Mouse (Mus musculus): ENCODE measurements around the gene Rec114. TPM values are rescaled to one million over a fixed set of nuclear protein-coding genes. Genes with fewer than 3 reads are reported as not detected.
A peak's percentile ranks its signal among the peaks of the same experiment; 100 is the strongest.

Gene Rec114
- total RNA-seq (2021), result not detected
- long read RNA-seq, experiment 1, partial matches to known transcripts, result 0 of 2 reads
- long read RNA-seq, experiment 1, other reads (novel, unspliced or antisense), result 2 of 2 reads
- long read RNA-seq, experiment 2, partial matches to known transcripts, result 0 of 1 reads
- long read RNA-seq, experiment 2, other reads (novel, unspliced or antisense), result 1 of 1 reads

- intact Hi-C loops (cut with DNase I), result no loop called here
- DNase-seq (ENCODE audit: low spot score in 2 of 2), result no peak
These were observed at the start of gene Rec114 for GRCm38 (mm10) chr9:58743702-58744248. TSS of gene Rec114 (minus strand) at chr9:58743964.

GRCm38 (mm10) chr9:58789476-58789875 is 45.7 kb upstream of the Rec114 start:
- no peak for DNase-seq (ENCODE audit: low spot score in 2 of 2)
- intact Hi-C loops (cut with DNase I), result no loop called here

GRCm38 (mm10) chr9:58775363-58775762 is 31.6 kb upstream of the Rec114 start:
- DNase-seq (ENCODE audit: low spot score in 2 of 2), result no peak
- intact Hi-C loops (cut with DNase I), result no loop called here

GRCm38 (mm10) chr9:58774761-58775160 is 31.0 kb upstream of the Rec114 start:
- intact Hi-C loops (cut with DNase I), result no loop called here

GRCm38 (mm10) chr9:58769943-58770342 is 26.2 kb upstream of the Rec114 start:
- intact Hi-C loops (cut with DNase I), result no loop called here

More at GRCm38 (mm10) chr9:58774761-58775160, 31.0 kb upstream of the Rec114 start:
- DNase-seq (ENCODE audit: low spot score in 2 of 2), result no peak

GRCm38 (mm10) chr9:58766959-58767955 is 23.5 kb upstream of the Rec114 start:
- no peak for DNase-seq (ENCODE audit: low spot score in 2 of 2)
- intact Hi-C loops (cut with DNase I), result no loop called here

More at GRCm38 (mm10) chr9:58769943-58770342, 26.2 kb upstream of the Rec114 start:
- DNase-seq (ENCODE audit: low spot score in 2 of 2), result no peak

- no peak for DNase-seq (ENCODE audit: low spot score in 2 of 2)
- intact Hi-C loops (cut with DNase I), result no loop called here
These were observed 20.6 kb upstream of the Rec114 start for GRCm38 (mm10) chr9:58764354-58764753.

- DNase-seq (ENCODE audit: low spot score in 2 of 2), result no peak
- intact Hi-C loops (cut with DNase I), result no loop called here
These were observed 19.4 kb upstream of the Rec114 start for GRCm38 (mm10) chr9:58763114-58763513.

- intact Hi-C loops (cut with DNase I), result no loop called here
- DNase-seq (ENCODE audit: low spot score in 2 of 2), result no peak
These were observed 18.3 kb upstream of the Rec114 start for GRCm38 (mm10) chr9:58762086-58762485.

- intact Hi-C loops (cut with DNase I), result no loop called here
- peak; percentile 9 to 26 for DNase-seq (ENCODE audit: low spot score in 2 of 2)
These were observed 15.0 kb upstream of the Rec114 start for GRCm38 (mm10) chr9:58758754-58759153.

- DNase-seq (ENCODE audit: low spot score in 2 of 2), result no peak
These were observed 12.8 kb upstream of the Rec114 start for GRCm38 (mm10) chr9:58756371-58757132.

GRCm38 (mm10) chr9:58753606-58754005 is 9.8 kb upstream of the Rec114 start:
- DNase-seq (ENCODE audit: low spot score in 2 of 2), result no peak
- intact Hi-C loops (cut with DNase I), result no loop called here

More at GRCm38 (mm10) chr9:58756371-58757132, 12.8 kb upstream of the Rec114 start:
- intact Hi-C loops (cut with DNase I), result no loop called here

GRCm38 (mm10) chr9:58748142-58748541 is 4.4 kb upstream of the Rec114 start:
- DNase-seq (ENCODE audit: low spot score in 2 of 2), result no peak
- intact Hi-C loops (cut with DNase I), result no loop called here

GRCm38 (mm10) chr9:58747328-58747755 is 3.6 kb upstream of the Rec114 start:
- DNase-seq (ENCODE audit: low spot score in 2 of 2), result peak in 1 of 2 experiments; percentile 11
- intact Hi-C loops (cut with DNase I), result no loop called here

GRCm38 (mm10) chr9:58742692-58743091 is 1.1 kb downstream of the Rec114 start:
- no peak for DNase-seq (ENCODE audit: low spot score in 2 of 2)
- intact Hi-C loops (cut with DNase I), result no loop called here

GRCm38 (mm10) chr9:58741369-58741768 is 2.4 kb downstream of the Rec114 start:
- no peak for DNase-seq (ENCODE audit: low spot score in 2 of 2)
- intact Hi-C loops (cut with DNase I), result no loop called here

- intact Hi-C loops (cut with DNase I), result no loop called here
- peak in 1 of 2 experiments; percentile 15 for DNase-seq (ENCODE audit: low spot score in 2 of 2)
These were observed 4.0 kb downstream of the Rec114 start for GRCm38 (mm10) chr9:58739791-58740190.

- no peak for DNase-seq (ENCODE audit: low spot score in 2 of 2)
- intact Hi-C loops (cut with DNase I), result no loop called here
These were observed 20.6 kb downstream of the Rec114 start for GRCm38 (mm10) chr9:58723165-58723564.

- intact Hi-C loops (cut with DNase I), result no loop called here
These were observed 21.6 kb downstream of the Rec114 start for GRCm38 (mm10) chr9:58722151-58722550.

More at GRCm38 (mm10) chr9:58722151-58722550, 21.6 kb downstream of the Rec114 start:
- no peak for DNase-seq (ENCODE audit: low spot score in 2 of 2)

Data from left cerebral cortex, postnatal 14 days (tissue).